Comparison of ENCODE assay signal across 8 mouse cellular contexts in genomic region chr9:109059136-109059903, GRCm38 (mm10). TPM values are rescaled to one million over a fixed set of nuclear protein-coding genes. Genes with fewer than 3 reads are reported as not detected.
DNase-seq lines count a peak whose midpoint lies in the region; ATAC-seq and TF ChIP-seq lines count a peak whose summit lies in the region.

Gene Trex1 (minus strand): TSS chr9:109059734.

- peak within 1 kb of the TSS; percentile 32 for H3K9ac ChIP-seq in ES-Bruce4 (ENCODE audit: low read depth, poor library complexity, severe bottlenecking)
- peak within 1 kb of the TSS; percentile 62 for H3K9ac ChIP-seq in forebrain, embryonic 13.5 days
- H3K9ac ChIP-seq in liver, postnatal 0 days (replicated peaks), result peak within 1 kb of the TSS; percentile 76
- peak within 1 kb of the TSS; percentile 58 for H3K9ac ChIP-seq in neural tube, embryonic 14.5 days (replicated peaks; ENCODE audit: low read depth, low read length)

- H3K4me3 ChIP-seq in ES-Bruce4 (ENCODE audit: low read depth, low read length), result peak within 1 kb of the TSS; percentile 38
- peak within 1 kb of the TSS; percentile 30 for H3K4me3 ChIP-seq in forebrain, embryonic 13.5 days
- H3K4me3 ChIP-seq in liver, postnatal 0 days (ENCODE audit: low read depth, low read length), result peak within 1 kb of the TSS; percentile 51
- H3K4me3 ChIP-seq in neural tube, embryonic 14.5 days (ENCODE audit: low read depth, low read length), result peak within 1 kb of the TSS; percentile 22

- TF ChIP-seq CTCF in ES-Bruce4 (IDR thresholded peaks at IDR 0.05; ENCODE audit: low read depth, low read length), result peak; percentile 94
- peak; percentile 99 for TF ChIP-seq CTCF in liver, postnatal 0 days (IDR thresholded peaks at IDR 0.05; ENCODE audit: low read depth)

- H3K4me2 ChIP-seq in forebrain, embryonic 13.5 days, result peak within 1 kb of the TSS; percentile 57
- peak within 1 kb of the TSS; percentile 77 for H3K4me2 ChIP-seq in liver, postnatal 0 days (ENCODE audit: low read depth, low read length)
- peak within 1 kb of the TSS; percentile 55 for H3K4me2 ChIP-seq in neural tube, embryonic 14.5 days (ENCODE audit: low read depth, low read length)

- peak within 1 kb of the TSS; percentile 76 for H3K27ac ChIP-seq in ES-Bruce4 (ENCODE audit: insufficient read depth, low read length)
- peak within 1 kb of the TSS; percentile 76 for H3K27ac ChIP-seq in forebrain, embryonic 13.5 days
- H3K27ac ChIP-seq in liver, postnatal 0 days (ENCODE audit: low read depth), result peak within 1 kb of the TSS; percentile 93
- peak within 1 kb of the TSS; percentile 81 for H3K27ac ChIP-seq in neural tube, embryonic 14.5 days (ENCODE audit: low read depth, low read length)

- peaks cover 11% of the 10 kb centered on the region for H3K36me3 ChIP-seq in ES-Bruce4 (ENCODE audit: control insufficient read depth, insufficient read depth, low read length, poor library complexity, severe bottlenecking)
- H3K36me3 ChIP-seq in forebrain, embryonic 13.5 days (ENCODE audit: poor library complexity, severe bottlenecking), result peaks cover 70% of the 10 kb centered on the region
- H3K36me3 ChIP-seq in liver, postnatal 0 days (replicated peaks; ENCODE audit: insufficient read depth, low read length), result peaks cover 38% of the 10 kb centered on the region
- peaks cover 41% of the 10 kb centered on the region for H3K36me3 ChIP-seq in neural tube, embryonic 14.5 days (ENCODE audit: control insufficient read depth, insufficient read depth, low read length)

- ATAC-seq in forebrain, embryonic 13.5 days, result peak; percentile 75
- ATAC-seq in liver, postnatal 0 days, result peak; percentile 93
- ATAC-seq in neural tube, embryonic 14.5 days (ENCODE audit: low read depth), result peak; percentile 74

- no peaks in the 10 kb centered on the region for H3K27me3 ChIP-seq in ES-Bruce4 (ENCODE audit: control insufficient read depth, insufficient read depth, low read length, poor library complexity, severe bottlenecking)
- H3K27me3 ChIP-seq in forebrain, embryonic 13.5 days, result no peaks in the 10 kb centered on the region
- no peaks in the 10 kb centered on the region for H3K27me3 ChIP-seq in liver, postnatal 0 days (ENCODE audit: insufficient read depth, low read length)
- no peaks in the 10 kb centered on the region for H3K27me3 ChIP-seq in neural tube, embryonic 14.5 days (ENCODE audit: control insufficient read depth, insufficient read depth, low read length)

- TF ChIP-seq POLR2A in ES-Bruce4 (IDR thresholded peaks at IDR 0.05; ENCODE audit: insufficient read depth, low read length), result no peak

- WGBS in forebrain, embryonic 13.5 days, result 27% methylated on average over 15 of the region's 15 CpGs
- WGBS in large intestine, adult 2 months, result under 1% methylated on average over 15 of the region's 15 CpGs
- 2% methylated on average over 15 of the region's 15 CpGs for WGBS in liver, postnatal 0 days (ENCODE audit: insufficient replicate concordance)
- WGBS in neural tube, embryonic 14.5 days, result 25% methylated on average over 15 of the region's 15 CpGs

- intact Hi-C loops in heart, postnatal 10 days (cut with DNase I), result loop anchor here (1.0 kb wide), 2 partner anchors 21 to 59 kb away; partner anchors contain the start of gene Shisa5

- peak; percentile 83 for DNase-seq in c-Kit-positive CD71-positive TER-119-positive erythroid progenitor cells, embryonic 14.5 days (ENCODE audit: low spot score)
- peak; percentile 92 to 94 for DNase-seq in heart, postnatal 10 days
- no peak for DNase-seq in large intestine, adult 2 months (ENCODE audit: low read depth, low spot score)
- DNase-seq in liver, postnatal 0 days, result peak; percentile 90
- DNase-seq in testis, postnatal 14 days (ENCODE audit: low spot score), result peak; percentile 74

- peak; percentile 63; the same call in 1 of the 2 replicates for TF ChIP-seq EP300 in ES-Bruce4 (IDR thresholded peaks at IDR 0.05; ENCODE audit: insufficient read depth, low read depth, low read length)
- no peak for TF ChIP-seq EP300 in liver, postnatal 0 days (IDR thresholded peaks at IDR 0.05; ENCODE audit: low read depth)

- no peaks in the 10 kb centered on the region for H3K9me3 ChIP-seq in ES-Bruce4 (replicated peaks; ENCODE audit: control insufficient read depth, insufficient read depth, low read length, poor library complexity, severe bottlenecking)
- no peaks in the 10 kb centered on the region for H3K9me3 ChIP-seq in forebrain, embryonic 13.5 days (replicated peaks)
- H3K9me3 ChIP-seq in liver, postnatal 0 days (ENCODE audit: low read length), result no peaks in the 10 kb centered on the region
- no peaks in the 10 kb centered on the region for H3K9me3 ChIP-seq in neural tube, embryonic 14.5 days (ENCODE audit: control insufficient read depth, low read length)

- H3K4me1 ChIP-seq in ES-Bruce4 (ENCODE audit: control insufficient read depth, insufficient read depth, low read length), result no peaks in the 10 kb centered on the region
- H3K4me1 ChIP-seq in forebrain, embryonic 13.5 days, result peaks cover 25% of the 10 kb centered on the region
- H3K4me1 ChIP-seq in liver, postnatal 0 days (ENCODE audit: insufficient read depth), result peaks cover 33% of the 10 kb centered on the region
- H3K4me1 ChIP-seq in neural tube, embryonic 14.5 days (ENCODE audit: control insufficient read depth, insufficient read depth, low read length), result peaks cover 13% of the 10 kb centered on the region

RNA-seq across cellular contexts. Expression of gene Trex1, which starts in this region (rescaled TPM):
- polyA plus RNA-seq in ES-Bruce4 (2011; ENCODE audit: insufficient read depth, insufficient read length, low read depth, missing spikeins), result 2.4 TPM in 1 of 2 replicates, not detected in the other
- polyA plus RNA-seq in forebrain, embryonic 13.5 days (2015; fragmentation: Nextera tagmentation; extraction: Ambion mirVana), result 9.3 and 13.0 TPM in 2 replicates
- 10 to 100 TPM in 1 of 2 experiments, 1 to 10 TPM in 1; 9.8 to 12.2 TPM for total RNA-seq in heart, postnatal 10 days (2021)
- polyA plus RNA-seq in large intestine, adult 2 months (2012; rRNA removed), result 65.2 and 93.3 TPM in 2 replicates
- 13.3 and 14.3 TPM in 2 replicates for polyA plus RNA-seq in liver, postnatal 0 days (2015; fragmentation: Nextera tagmentation; extraction: Ambion mirVana)
- polyA plus RNA-seq in neural tube, embryonic 14.5 days (2014; fragmentation: Nextera tagmentation; extraction: Ambion mirVana), result 12.4 and 13.4 TPM in 2 replicates
